Mouse (Mus musculus) heart, adult 11 months (tissue): ENCODE measurements around the gene Gm6525.

Experiments used
- DNase-seq: peaks from one replicate; pipeline ENCODE4 v3.0.0; 2022

Gm6525 gene

GRCm38 (mm10) chr3:84173581-84174154 is at the start of gene Gm6525:
Gene Gm6525 (plus strand): TSS chr3:84174104.
- DNase-seq: no peak

DNA sequence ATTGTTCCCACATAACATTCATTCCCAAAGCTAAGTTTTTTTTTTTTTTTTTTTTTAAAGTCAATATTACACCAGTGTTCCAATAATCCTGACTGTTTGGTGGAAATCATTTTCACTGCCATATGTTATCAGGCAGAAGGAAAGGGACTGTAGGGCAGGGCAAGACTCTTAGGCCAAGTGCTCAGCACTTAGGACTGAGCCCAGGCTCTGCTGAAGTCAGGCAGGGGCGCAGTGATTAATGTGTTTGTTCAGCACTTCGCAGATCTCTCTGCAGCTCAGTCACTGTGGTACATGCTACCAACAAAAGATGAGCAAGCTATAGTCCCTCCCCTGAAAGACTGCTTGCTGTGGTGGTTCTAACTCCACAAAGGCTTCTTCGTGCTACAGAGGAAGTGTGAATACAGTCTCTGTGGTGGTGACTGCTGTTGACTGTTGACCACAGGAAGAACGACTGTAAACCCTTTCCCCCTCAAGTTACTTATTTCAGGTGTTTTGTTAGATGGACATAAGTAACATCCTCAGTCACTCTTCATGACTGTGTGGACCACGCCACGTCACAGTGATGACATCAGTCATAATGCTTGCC is 48.1 kb upstream of the Gm6525 start:
- no peak for DNase-seq

DNA sequence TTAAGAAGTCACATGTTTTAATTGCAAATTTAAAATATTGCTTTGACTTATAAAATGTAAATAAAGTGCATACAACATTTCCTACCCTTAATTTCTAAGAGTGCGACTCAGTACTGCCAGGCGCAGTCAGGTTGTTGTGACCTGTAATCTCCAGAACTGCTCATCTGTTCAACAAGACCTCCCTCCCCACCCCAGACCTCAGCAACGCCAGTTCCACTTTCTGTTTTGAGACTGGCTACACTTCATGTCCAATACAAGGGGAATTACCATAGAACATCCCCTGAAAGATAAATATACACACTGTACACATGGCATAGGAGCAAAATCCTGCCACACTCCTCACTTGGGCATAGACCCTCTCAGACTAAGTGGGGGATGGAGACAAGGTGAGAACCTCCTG is 47.2 kb upstream of the Gm6525 start:
- no peak for DNase-seq

DNA sequence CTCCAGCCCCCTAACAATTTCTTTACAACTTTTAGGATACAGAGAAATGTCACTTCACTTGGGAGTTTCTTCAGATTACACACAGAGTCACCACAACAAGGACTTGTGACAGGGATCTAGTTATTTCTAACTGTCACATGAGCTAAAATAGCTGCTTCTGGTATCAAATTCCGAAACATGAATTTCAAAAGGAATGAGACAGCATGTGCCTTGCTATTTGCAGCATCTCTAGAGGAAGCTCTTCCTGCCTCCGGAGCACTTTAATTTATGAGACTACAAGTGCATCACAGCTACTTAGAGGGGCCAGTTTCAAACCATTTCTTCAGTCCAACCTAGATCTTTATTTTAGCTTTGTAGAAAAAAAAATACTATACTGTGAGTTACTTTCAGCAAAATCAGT is 46.5 kb upstream of the Gm6525 start:
- no peak for DNase-seq

DNA sequence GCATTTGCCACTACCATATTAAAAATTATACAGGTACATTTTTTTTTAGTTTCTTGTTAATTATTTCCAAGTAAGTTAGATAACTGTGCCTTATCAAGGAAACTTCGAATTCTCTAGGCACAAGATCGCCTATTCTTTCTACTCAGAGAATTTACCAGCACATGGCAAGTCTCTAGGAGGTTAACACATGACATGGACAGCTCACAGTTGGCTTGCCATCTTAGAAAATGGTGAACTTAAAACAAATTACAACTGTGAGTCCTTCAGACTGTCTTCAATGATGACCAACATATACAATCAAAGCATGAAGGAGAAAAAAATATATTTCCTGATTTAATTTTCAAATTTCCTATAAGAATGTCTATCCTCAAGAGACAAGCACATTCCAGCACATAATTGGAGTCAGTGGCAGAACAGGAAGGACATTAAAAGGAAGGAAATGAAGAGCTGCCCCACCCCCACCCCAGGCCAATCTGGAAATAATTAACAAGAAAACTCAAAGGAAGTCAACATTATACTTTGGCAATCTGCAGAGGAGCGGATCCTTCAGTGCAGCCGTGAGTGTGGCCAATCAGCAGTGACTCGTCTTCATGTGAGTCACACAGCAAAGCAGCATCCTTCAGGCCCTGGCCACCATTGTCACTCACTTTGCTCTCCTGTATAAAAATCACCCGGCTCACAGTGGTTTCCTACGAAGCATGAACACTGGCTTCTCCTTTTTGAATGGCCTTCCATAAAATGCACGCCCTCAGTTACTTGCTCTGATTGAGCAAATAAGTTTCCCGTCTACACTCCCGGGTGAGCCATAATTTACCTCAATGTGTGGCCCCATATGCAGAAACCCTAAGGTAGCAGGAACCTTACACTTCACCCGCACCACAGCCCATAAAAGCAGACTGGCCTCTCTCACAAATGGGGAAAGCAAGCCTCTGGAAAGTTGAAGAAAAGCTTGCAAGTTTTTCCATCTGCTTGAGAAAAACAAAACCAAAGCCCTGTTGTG is 44.7 kb upstream of the Gm6525 start:
- DNase-seq: peak; percentile 89

DNA sequence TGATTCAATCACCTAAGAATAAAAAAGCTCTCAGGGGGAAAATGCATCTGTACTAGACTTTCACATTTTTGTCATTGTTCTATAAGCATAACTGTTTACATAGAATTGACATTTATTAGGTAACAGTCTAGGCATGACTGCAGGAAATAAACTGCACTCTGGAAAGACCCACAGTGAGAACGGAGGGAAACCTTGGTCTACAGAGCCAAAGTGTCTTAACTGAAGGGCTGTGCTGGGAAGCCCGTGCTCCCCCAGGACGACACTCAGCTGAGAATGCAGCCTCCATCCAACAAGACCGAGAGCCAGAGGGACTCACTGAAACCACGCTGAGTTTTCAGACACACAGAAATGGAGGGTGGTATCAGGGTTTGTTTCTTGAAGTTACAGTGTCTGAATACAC is 43.1 kb upstream of the Gm6525 start:
- no peak for DNase-seq

GRCm38 (mm10) chr3:84131369-84131768 is 42.5 kb upstream of the Gm6525 start:
- DNase-seq: no peak

GRCm38 (mm10) chr3:84135387-84135786 is 38.5 kb upstream of the Gm6525 start:
- peak; percentile 92 for DNase-seq

GRCm38 (mm10) chr3:84135933-84136332 is 38.0 kb upstream of the Gm6525 start:
- DNase-seq: no peak

GRCm38 (mm10) chr3:84136509-84136908 is 37.4 kb upstream of the Gm6525 start:
- DNase-seq: no peak

- DNase-seq: no peak
Observed at GRCm38 (mm10) chr3:84140947-84141346, 33.0 kb upstream of the Gm6525 start.

- peak; percentile 61 for DNase-seq
Observed at GRCm38 (mm10) chr3:84149831-84150230, 24.1 kb upstream of the Gm6525 start.

GRCm38 (mm10) chr3:84154721-84155141 is 19.2 kb upstream of the Gm6525 start:
- peak; percentile 64 for DNase-seq

DNA sequence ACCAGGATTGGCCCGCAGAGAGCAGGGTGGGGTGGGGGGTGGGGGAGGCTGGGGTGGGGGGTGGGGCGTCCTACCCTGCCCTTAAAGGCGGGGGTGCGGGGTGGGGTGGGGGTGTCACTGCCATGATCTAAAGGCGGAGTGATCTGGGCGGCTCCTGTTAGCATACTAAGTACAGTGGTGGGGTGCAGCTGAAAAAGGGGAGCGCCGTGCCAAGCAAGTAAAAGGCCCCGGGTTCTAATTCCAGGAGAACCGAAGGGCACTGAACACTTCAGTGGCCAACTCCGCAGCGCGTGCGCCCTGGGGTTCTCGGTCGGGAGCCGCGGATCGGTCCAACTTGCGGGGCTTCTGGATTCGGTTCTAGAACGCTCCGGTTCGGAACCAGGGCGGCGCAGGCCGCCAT is 18.8 kb upstream of the Gm6525 start:
- no peak for DNase-seq

DNA sequence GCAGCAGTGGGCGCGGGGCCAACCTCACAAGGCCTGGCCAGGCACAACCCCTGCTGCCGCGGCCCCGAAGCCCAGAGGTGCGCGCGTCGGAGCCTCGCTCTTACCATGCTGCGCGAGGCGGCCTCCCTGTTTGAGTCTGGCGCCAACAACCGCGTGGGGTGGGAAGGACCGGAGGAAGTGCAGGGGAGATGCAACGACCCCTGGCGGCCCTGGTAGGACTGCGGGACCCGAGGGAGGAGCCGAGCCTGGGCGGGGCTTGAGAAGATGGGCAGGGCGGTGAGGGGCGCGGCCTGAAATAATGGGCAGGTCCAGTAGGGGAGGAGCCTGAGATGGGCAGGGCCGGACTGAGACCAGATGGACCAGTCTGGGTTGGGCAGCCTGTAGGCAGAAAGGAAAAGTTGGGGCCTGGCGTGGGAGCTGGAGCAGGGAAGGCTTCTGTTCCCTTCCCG is 18.3 kb upstream of the Gm6525 start, which contains the start of gene Mnd1:
Gene Mnd1 (minus strand): TSS at position 229 of the 449 bp plus-strand sequence.
- DNase-seq: peak; percentile 100

DNA sequence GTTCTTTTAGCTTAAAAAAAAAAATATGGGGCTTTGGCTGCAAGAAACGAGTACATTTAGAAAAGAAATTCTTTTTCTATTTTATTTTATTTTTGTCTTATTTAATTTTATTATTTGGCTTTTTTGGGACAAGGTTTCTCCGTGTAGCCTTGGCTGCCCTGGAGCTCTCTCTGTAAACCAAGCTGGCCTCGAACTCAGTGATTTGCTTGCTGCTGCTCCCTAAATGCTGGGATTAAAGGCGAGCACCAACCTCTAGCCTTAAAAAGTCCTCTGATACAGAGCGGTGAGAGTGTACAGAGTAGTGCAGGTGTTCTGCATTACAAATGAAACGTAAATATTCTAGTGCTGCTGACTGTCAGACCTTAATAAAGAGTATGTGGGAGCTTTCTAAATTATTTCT is 17.8 kb upstream of the Gm6525 start:
- peak; percentile 80 for DNase-seq

DNA sequence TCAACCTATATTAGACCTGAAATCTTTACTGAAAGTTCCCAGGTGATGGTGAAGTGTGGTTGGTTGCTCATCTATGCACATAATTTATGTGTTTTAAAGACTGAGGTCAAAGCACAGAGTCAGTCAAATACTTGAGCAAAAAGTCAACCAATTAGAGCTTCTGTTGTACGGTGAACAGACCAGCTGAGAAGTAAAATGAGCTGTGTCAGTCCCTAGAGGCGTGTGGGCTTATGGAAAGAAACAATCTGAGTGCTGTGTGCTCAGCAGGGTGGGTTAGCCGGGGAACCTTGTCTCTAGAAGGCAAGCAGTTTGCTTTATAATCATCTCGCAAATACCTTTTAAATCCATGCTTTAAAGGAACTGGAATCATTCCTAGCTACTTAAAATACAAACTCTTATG is 16.9 kb upstream of the Gm6525 start:
- peak; percentile 40 for DNase-seq

DNA sequence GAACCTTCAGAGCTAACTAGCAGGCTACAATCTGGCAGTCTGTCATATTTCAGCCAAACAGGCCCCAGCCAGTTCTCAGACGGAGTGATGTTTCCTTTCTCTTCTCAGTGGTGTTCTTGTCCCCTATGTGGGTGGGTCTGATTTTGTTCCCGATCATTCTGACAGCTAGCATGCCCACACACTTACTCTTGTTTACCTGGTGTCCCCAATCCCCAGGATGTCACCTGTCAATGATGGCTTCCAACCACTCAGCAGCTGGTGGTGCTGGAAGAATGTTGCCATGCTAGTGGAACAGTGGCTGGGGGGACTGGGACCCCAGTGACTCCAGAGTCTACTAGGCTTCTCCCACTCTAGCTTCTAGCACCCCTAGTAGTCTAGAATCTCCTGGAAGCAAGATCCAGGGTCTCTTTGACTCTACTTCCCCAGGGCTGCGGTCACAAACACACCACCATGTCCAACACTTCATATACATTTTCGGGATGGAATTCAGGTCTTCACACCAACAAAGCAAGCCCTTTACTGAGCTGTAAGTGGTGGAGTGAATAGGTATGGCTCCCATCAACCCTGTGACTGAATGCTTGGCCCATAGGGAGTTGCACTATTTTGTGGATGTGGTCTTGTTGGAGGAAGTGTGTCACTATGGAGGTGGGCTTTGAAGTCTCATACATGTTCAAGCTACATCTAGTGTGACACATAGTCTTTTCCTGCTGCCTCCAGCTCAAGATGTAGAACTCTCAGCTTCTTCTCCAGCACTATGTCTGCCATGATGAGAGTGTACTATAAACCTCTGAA is 16.1 kb upstream of the Gm6525 start:
- DNase-seq: peak; percentile 80

- DNase-seq: peak; percentile 52
Observed at GRCm38 (mm10) chr3:84165391-84165790, 8.5 kb upstream of the Gm6525 start.

DNA sequence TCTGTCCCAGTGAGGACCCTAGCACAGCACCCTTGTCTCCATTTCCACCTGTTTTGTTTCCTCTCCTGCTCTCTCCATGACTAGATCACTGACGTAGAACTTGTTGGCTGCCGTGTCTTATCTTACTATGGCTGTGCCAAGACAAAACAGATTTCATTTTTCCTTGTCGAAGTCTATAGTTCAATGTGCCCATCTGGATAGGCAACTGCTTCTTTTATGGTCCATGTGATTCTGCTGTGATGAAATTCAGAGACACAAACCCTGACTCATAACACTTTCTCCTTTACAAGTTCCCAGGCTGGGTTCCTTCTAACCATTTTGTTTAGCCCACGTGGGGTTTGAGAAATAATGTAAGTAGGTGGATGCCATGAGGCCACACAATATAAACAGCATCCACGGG is 7.8 kb upstream of the Gm6525 start:
- DNase-seq: peak; percentile 33

DNA sequence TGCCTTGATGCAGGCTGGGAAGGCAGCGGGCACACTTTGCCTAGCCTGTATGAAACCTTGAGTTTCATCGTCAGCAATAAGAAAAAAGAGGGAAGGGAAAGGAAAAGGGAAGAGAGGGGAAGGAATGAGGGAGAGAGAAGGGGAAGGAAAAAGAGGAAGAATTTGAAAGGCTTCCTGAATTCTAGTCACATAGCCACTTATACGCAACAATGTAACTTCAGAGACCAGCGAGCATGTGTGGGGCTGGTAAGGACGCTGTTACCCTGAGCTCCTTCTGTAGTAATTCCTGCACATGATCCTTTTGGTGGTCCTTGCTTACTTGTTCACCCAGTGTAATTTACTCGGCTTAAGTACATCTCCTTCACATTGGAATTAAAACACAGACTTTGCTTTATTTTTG is 5.0 kb upstream of the Gm6525 start:
- peak; percentile 52 for DNase-seq

DNA sequence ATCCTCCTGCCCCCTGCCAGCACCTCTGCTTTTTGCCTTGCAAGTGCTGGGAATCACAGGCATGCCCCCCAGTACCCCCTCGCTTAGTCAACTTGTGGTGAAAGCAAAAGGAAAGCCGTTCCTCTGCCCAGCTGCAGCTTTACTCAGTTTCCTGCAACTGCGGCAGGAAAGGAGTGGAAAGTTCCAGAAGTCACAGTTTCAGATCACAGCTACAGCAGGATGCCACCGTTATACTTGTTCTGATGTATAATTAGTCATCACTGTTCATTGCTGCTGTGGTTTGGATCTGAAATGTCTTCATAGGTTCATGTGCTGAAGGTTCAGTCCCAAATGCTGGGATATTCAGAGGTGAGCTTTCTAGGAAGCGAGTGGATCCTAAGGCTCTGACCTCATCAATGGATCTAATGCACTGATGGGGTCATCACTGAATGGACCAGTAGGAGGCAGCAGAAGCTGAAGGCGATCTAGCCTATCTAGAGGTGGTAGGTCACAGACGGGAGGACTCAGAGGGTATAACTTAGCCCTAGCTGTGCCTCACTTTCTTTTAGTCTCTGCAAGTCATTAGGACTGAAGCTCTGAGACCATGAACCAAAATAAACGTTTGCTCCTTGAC is 4.4 kb upstream of the Gm6525 start:
- peak; percentile 55 for DNase-seq
